Mouse (Mus musculus): Measurements from ENCODE around the gene Atp5b. TPM values are rescaled to one million over a fixed set of nuclear protein-coding genes. Genes with fewer than 3 reads are reported as not detected.
"Not testable (repeated sequence)": the region's sequence is repeated elsewhere in the genome, so short reads cannot be mapped to it uniquely, and the experiment has no call there.

The Atp5b gene
- 100 to 1,000 TPM; 115 to 422 (median 284) TPM for total RNA-seq (2018; cell fraction: chromatin; rRNA removed)
- 100 to 1,000 TPM; 573 to 964 (median 692) TPM for total RNA-seq (2018; cell fraction: cytosol; rRNA removed)
- total RNA-seq (2018; cell fraction: nucleus; rRNA removed), result 100 to 1,000 TPM; 137 to 411 (median 296) TPM
- polyA plus RNA-seq (2018), result 455 to 1,015 TPM (median 549 TPM) in 3 replicates

- peak within 1 kb of the TSS; percentile 94 for H3K4me3 ChIP-seq (ENCODE audit: inconsistent target)
- H3K79me2 ChIP-seq (ENCODE audit: inconsistent target), result peaks cover 46% of the 10 kb centered on the region
- 1% methylated on average over 33 of the region's 34 CpGs for WGBS (ENCODE audit: missing documents)
- peaks cover 31% of the 10 kb centered on the region for H3K36me3 ChIP-seq (ENCODE audit: inconsistent target)
- peak within 1 kb of the TSS; percentile 84 for H3K27ac ChIP-seq
Observed at GRCm38 (mm10) chr10:128082880-128083421, at the start of gene Atp5b. TSS of gene Atp5b (plus strand) at chr10:128083273.

- H3K4me3 ChIP-seq (ENCODE audit: inconsistent target), result peak overlapping the region; percentile 99
- H3K27ac ChIP-seq, result peak overlapping the region; percentile 88
- peaks cover 65% of the 10 kb centered on the region for H3K79me2 ChIP-seq (ENCODE audit: inconsistent target)
- WGBS (ENCODE audit: missing documents), result 7% methylated on average over 10 of the region's 10 CpGs
- H3K36me3 ChIP-seq (ENCODE audit: inconsistent target), result peaks cover 29% of the 10 kb centered on the region
Observed at GRCm38 (mm10) chr10:128036746-128037425, 46.2 kb upstream of the Atp5b start.

GRCm38 (mm10) chr10:128037921-128038320 is 45.2 kb upstream of the Atp5b start:
- no peak overlapping the region for H3K4me3 ChIP-seq (ENCODE audit: inconsistent target)
- H3K79me2 ChIP-seq (ENCODE audit: inconsistent target), result peaks cover 75% of the 10 kb centered on the region
- peaks cover 36% of the 10 kb centered on the region for H3K36me3 ChIP-seq (ENCODE audit: inconsistent target)
- 86% methylated on average over 3 of the region's 3 CpGs for WGBS (ENCODE audit: missing documents)
- H3K27ac ChIP-seq, result no peak overlapping the region

GRCm38 (mm10) chr10:128039167-128039566 is 43.9 kb upstream of the Atp5b start:
- no peak overlapping the region for H3K4me3 ChIP-seq (ENCODE audit: inconsistent target)
- H3K79me2 ChIP-seq (ENCODE audit: inconsistent target), result peaks cover 87% of the 10 kb centered on the region
- H3K36me3 ChIP-seq (ENCODE audit: inconsistent target), result peaks cover 40% of the 10 kb centered on the region
- WGBS (ENCODE audit: missing documents), result 30% methylated on average over 5 of the region's 5 CpGs
- H3K27ac ChIP-seq, result no peak overlapping the region

- H3K79me2 ChIP-seq (ENCODE audit: inconsistent target), result peaks cover 94% of the 10 kb centered on the region
- H3K27ac ChIP-seq, result no peak overlapping the region
- peaks cover 47% of the 10 kb centered on the region for H3K36me3 ChIP-seq (ENCODE audit: inconsistent target)
- no peak overlapping the region for H3K4me3 ChIP-seq (ENCODE audit: inconsistent target)
- 89% methylated on average over 3 of the region's 3 CpGs for WGBS (ENCODE audit: missing documents)
Observed at GRCm38 (mm10) chr10:128039858-128040257, 43.2 kb upstream of the Atp5b start.

GRCm38 (mm10) chr10:128040293-128040692 is 42.8 kb upstream of the Atp5b start:
- H3K4me3 ChIP-seq (ENCODE audit: inconsistent target), result no peak overlapping the region
- WGBS (ENCODE audit: missing documents), result 88% methylated on average over 5 of the region's 5 CpGs
- H3K36me3 ChIP-seq (ENCODE audit: inconsistent target), result peaks cover 48% of the 10 kb centered on the region
- H3K79me2 ChIP-seq (ENCODE audit: inconsistent target), result peaks cover 99% of the 10 kb centered on the region
- no peak overlapping the region for H3K27ac ChIP-seq

GRCm38 (mm10) chr10:128041636-128042035 is 41.4 kb upstream of the Atp5b start:
- Histone ChIP-seq H3K27ac (no peak overlapping the region), H3K79me2 (ENCODE audit: inconsistent target) (peaks cover 97% of the 10 kb centered on the region), H3K36me3 (ENCODE audit: inconsistent target) (peaks cover 61% of the 10 kb centered on the region), H3K4me3 (ENCODE audit: inconsistent target) (no peak overlapping the region)
- 89% methylated on average over 4 of the region's 4 CpGs for WGBS (ENCODE audit: missing documents)

GRCm38 (mm10) chr10:128042466-128042865 is 40.6 kb upstream of the Atp5b start:
- no peak overlapping the region for H3K27ac ChIP-seq
- no peak overlapping the region for H3K4me3 ChIP-seq (ENCODE audit: inconsistent target)
- WGBS (ENCODE audit: missing documents), result 91% methylated on average over 3 of the region's 3 CpGs
- H3K36me3 ChIP-seq (ENCODE audit: inconsistent target), result peaks cover 66% of the 10 kb centered on the region
- peaks cover 89% of the 10 kb centered on the region for H3K79me2 ChIP-seq (ENCODE audit: inconsistent target)

- Histone ChIP-seq H3K79me2 (ENCODE audit: inconsistent target) (peaks cover 81% of the 10 kb centered on the region), H3K4me3 (ENCODE audit: inconsistent target) (no peak overlapping the region), H3K27ac (no peak overlapping the region), H3K36me3 (ENCODE audit: inconsistent target) (peaks cover 74% of the 10 kb centered on the region)
- WGBS (ENCODE audit: missing documents), result 72% methylated on average over 3 of the region's 3 CpGs
Observed at GRCm38 (mm10) chr10:128043041-128043835, 39.8 kb upstream of the Atp5b start.

- 97% methylated on average over 8 of the region's 8 CpGs for WGBS (ENCODE audit: missing documents)
- Histone ChIP-seq H3K36me3 (ENCODE audit: inconsistent target) (peaks cover 53% of the 10 kb centered on the region), H3K4me3 (ENCODE audit: inconsistent target) (no peak overlapping the region), H3K79me2 (ENCODE audit: inconsistent target) (peaks cover 32% of the 10 kb centered on the region), H3K27ac (no peak overlapping the region)
Observed at GRCm38 (mm10) chr10:128048157-128048556, 34.9 kb upstream of the Atp5b start.

GRCm38 (mm10) chr10:128049741-128050140 is 33.3 kb upstream of the Atp5b start:
- 94% methylated on average over 2 of the region's 2 CpGs for WGBS (ENCODE audit: missing documents)
- Histone ChIP-seq H3K79me2 (ENCODE audit: inconsistent target) (peaks cover 16% of the 10 kb centered on the region), H3K4me3 (ENCODE audit: inconsistent target) (no peak overlapping the region), H3K27ac (no peak overlapping the region), H3K36me3 (ENCODE audit: inconsistent target) (peaks cover 43% of the 10 kb centered on the region)

GRCm38 (mm10) chr10:128050355-128050754 is 32.7 kb upstream of the Atp5b start:
- H3K36me3 ChIP-seq (ENCODE audit: inconsistent target), result peaks cover 40% of the 10 kb centered on the region
- H3K4me3 ChIP-seq (ENCODE audit: inconsistent target), result no peak overlapping the region
- no peak overlapping the region for H3K27ac ChIP-seq
- WGBS (ENCODE audit: missing documents), result 100% methylated on average over 2 of the region's 2 CpGs
- peaks cover 10% of the 10 kb centered on the region for H3K79me2 ChIP-seq (ENCODE audit: inconsistent target)

GRCm38 (mm10) chr10:128051589-128051988 is 31.5 kb upstream of the Atp5b start:
- H3K79me2 ChIP-seq (ENCODE audit: inconsistent target), result no peaks in the 10 kb centered on the region
- no peak overlapping the region for H3K4me3 ChIP-seq (ENCODE audit: inconsistent target)
- peaks cover 29% of the 10 kb centered on the region for H3K36me3 ChIP-seq (ENCODE audit: inconsistent target)
- no peak overlapping the region for H3K27ac ChIP-seq
- WGBS (ENCODE audit: missing documents), result 92% methylated on average over 5 of the region's 5 CpGs

GRCm38 (mm10) chr10:128052136-128052535 is 30.9 kb upstream of the Atp5b start:
- H3K4me3 ChIP-seq (ENCODE audit: inconsistent target); H3K27ac ChIP-seq; H3K79me2 ChIP-seq (ENCODE audit: inconsistent target): not testable (repeated sequence)
- WGBS (ENCODE audit: missing documents), result no CpG with 5 or more reads among the region's 2 CpGs
- H3K36me3 ChIP-seq (ENCODE audit: inconsistent target), result peaks cover 24% of the 10 kb centered on the region; the same call in 1 of the 2 replicates
